Mouse (Mus musculus) adrenal gland, adult 2 months (tissue): Measurements from ENCODE around the gene Nip7. TPM values are rescaled to one million over a fixed set of nuclear protein-coding genes. Genes with fewer than 3 reads are reported as not detected.
"Not testable (repeated sequence)": the region's sequence is repeated elsewhere in the genome, so short reads cannot be mapped to it uniquely, and the experiment has no call there.

Experiments used
- DNase-seq: peaks from one replicate; pipeline ENCODE4 v3.0.0; 2021
- microRNA-seq, 2 experiments: library from miRNA; unstranded; fragments of <30 nt; microRNA quantifications; one replicate each; pipeline ENCODE4 v1.2.0; 2021
- polyA plus RNA-seq: library from polyadenylated mRNA; depleted of rRNA; stranded (reverse); fragments of >200 nt; gene quantifications from 2 replicates; pipeline ENCODE4 v1.2.3, GENCODE M21; 2012; rRNA removed
- total RNA-seq, 2 experiments: library from RNA; stranded (reverse); gene quantifications; 2 replicates each; pipeline ENCODE4 v1.2.3; 2021

Gene Nip7
- total and polyA plus RNA-seq, 3 experiments: 17.2 to 54.3 (median 49.3) TPM

DNA sequence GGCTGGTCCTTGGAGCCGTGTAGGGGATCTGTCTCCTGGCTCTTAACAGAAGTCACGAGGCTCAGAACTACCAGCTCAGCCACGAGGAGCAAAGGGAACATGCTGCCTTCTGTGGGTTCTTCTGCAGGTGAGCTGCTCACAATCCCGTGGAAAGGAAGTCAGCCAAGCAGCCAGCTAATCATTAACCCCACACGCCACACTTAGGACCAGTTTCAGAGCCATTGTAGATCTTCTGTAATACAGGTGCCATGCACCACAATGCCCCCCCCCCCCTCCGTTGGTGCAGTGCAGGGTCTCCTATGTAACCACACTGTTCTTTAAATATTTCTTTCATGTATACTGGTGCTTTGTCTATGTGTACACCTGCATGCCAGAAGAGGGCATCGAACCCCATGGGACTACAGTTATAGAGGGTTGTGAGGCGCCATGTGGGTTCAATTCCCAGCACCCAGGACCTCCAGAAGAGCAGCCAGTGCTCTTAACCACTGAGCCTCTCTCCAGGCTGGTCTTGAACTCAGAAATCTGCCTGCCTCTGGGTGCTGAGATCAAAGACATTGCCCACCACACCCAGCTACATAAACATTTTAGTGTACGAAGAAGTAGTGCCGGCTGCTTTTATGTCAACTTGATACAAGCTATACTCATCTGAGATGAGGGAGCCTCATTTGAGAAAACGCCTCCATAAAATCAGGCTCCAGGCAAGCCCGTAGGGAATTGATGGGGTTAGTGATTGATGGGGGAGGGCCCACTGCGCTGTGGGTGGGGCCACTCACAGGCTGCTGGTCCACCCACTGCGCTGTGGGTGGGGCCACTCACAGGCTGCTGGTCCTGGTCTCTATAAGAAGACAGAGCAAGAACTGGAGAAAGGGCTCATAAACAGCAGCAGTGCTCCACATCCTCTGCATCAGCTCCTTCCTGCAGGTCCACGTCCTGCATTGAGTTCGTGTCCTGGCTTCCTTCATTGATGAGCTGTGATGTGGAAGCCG, 9.1 kb downstream of the Nip7 start, which contains the start of gene Tmed6:
Gene Tmed6 (minus strand): TSS at position 134 of the 986 bp plus-strand sequence.
- peak; percentile 38 for DNase-seq

- no peak for DNase-seq
Observed at GRCm38 (mm10) chr8:107073706-107074105, 17.0 kb downstream of the Nip7 start.

- no peak for DNase-seq
Observed at GRCm38 (mm10) chr8:107074128-107074527, 17.5 kb downstream of the Nip7 start.

- DNase-seq: peak; percentile 61
Observed at GRCm38 (mm10) chr8:107076239-107076888, 19.7 kb downstream of the Nip7 start.

GRCm38 (mm10) chr8:107085358-107085757, 28.7 kb downstream of the Nip7 start:
- DNase-seq: no peak

DNA sequence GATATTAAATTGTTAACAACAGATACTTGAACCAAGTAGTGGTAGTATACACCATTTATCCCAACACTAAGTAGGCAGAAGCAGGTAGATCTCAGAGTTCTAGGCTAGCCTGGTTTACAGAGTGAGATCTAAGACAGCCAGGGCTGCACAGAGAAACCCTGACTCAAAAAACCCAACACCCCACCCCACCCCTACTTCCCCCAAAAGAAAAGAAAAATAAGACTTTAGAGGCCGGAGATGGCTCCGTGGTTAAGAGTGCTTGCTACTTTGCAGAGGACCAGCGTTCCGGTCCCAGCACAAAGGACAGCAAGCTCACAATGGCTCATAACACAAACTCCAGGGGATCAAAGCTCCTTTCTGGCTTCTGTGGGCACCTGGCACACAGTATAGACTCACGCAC, 29.3 kb downstream of the Nip7 start:
- DNase-seq: no peak

GRCm38 (mm10) chr8:107088526-107089063, 31.9 kb downstream of the Nip7 start:
- no peak for DNase-seq

DNA sequence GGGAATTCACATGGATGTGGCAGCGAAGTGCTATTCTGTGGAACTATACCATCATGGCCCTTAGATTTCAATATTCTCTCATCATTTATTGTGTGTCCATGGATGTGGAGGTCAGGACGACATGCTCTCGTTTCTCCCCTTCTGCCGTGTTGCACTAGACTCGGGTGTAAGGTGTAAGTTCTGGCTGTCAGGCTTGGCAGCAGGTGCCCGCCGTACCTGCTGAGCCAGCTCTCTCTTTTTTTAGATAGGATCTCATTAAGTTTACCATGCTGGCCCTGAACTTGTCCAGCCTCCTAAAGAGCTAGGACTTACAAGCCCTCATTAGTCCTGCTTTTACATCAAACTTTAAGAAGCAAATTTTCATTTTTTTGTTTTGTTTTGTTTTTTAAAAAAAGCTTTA, 33.9 kb downstream of the Nip7 start:
- DNase-seq: no peak

- DNase-seq: no peak
Observed at GRCm38 (mm10) chr8:107095717-107096365, 39.2 kb downstream of the Nip7 start.

- DNase-seq: peak; percentile 96
Observed at GRCm38 (mm10) chr8:107096366-107097036, 39.8 kb downstream of the Nip7 start, which contains the start of gene Terf2. Gene Terf2, minus strand, starts transcription at chr8:107096547.

GRCm38 (mm10) chr8:107100635-107101034, 44.0 kb downstream of the Nip7 start:
- DNase-seq: no peak

- DNase-seq: peak; percentile 83
Observed at GRCm38 (mm10) chr8:107104547-107104946, 47.9 kb downstream of the Nip7 start.

- not testable (repeated sequence) for DNase-seq
Observed at GRCm38 (mm10) chr8:107108089-107108488, 51.4 kb downstream of the Nip7 start.

- DNase-seq: no peak
Observed at GRCm38 (mm10) chr8:107108978-107109720, 52.5 kb downstream of the Nip7 start.

DNA sequence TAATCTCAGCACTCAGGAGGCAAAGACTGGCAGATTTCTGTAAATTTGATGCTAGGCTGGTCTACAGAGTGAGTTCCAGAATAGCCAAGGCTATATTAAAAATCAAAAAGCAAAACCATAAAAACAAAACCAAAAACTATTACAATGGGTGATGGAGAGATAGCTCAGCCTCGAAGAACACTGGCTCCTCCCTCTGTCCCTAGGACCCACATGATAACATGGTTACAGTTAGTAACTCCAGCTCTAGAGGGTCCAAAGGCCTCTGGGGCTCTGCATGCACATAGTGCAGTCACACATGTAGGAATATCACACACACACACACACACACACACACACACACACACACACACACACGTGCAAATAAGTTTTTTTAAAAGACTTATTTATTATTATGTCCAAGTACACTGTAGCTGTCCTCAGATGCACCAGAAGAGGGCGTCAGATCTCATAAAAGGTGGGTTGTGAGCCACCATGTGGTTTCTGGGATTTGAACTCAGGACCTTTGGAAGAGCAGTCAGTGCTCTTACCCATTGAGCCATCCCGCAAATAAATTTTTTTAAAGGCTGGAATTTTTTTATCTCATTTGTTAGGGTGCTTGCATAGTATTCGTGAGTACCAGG, 53.2 kb downstream of the Nip7 start:
- no peak for DNase-seq

Small RNAs within 50 kb of the gene (microRNA-seq; reads per million reads assigned to microRNA genes)
- gene Mir7075: 0.22 to 0.41 reads per million in 2 experiments

Other genes starting within 250 kb of the Nip7 start
- under 1 TPM; 0.35 to 0.37 TPM for gene Has3, start 186.6 kb upstream of the Nip7 start, total RNA-seq
- gene Has3, start 186.6 kb upstream of the Nip7 start, polyA plus RNA-seq: 0.50 and 0.68 TPM in 2 replicates
- 10 to 100 TPM; 40.6 to 50.1 TPM for gene Utp4, start 163.2 kb upstream of the Nip7 start, total RNA-seq
- gene Utp4, start 163.2 kb upstream of the Nip7 start, polyA plus RNA-seq: 17.2 and 20.5 TPM in 2 replicates
- 10 to 100 TPM; 21.7 to 27.9 TPM for gene Sntb2, start 121.1 kb upstream of the Nip7 start, total RNA-seq
- 8.4 and 10.7 TPM in 2 replicates for gene Sntb2, start 121.1 kb upstream of the Nip7 start, polyA plus RNA-seq
- gene Vps4a, start 25.7 kb upstream of the Nip7 start, total RNA-seq: 10 to 100 TPM; 78.8 to 99.8 TPM
- 17.8 and 19.4 TPM in 2 replicates for gene Vps4a, start 25.7 kb upstream of the Nip7 start, polyA plus RNA-seq
- gene Pdf, start 8.3 kb upstream of the Nip7 start, total RNA-seq: 10 to 100 TPM; 40.4 to 62.3 TPM
- gene Pdf, start 8.3 kb upstream of the Nip7 start, polyA plus RNA-seq: 133 and 144 TPM in 2 replicates
- 10 to 100 TPM; 36.6 to 37.6 TPM for gene Cog8, start 188 bp upstream of the Nip7 start, total RNA-seq
- gene Cog8, start 188 bp upstream of the Nip7 start, polyA plus RNA-seq: 31.1 and 36.8 TPM in 2 replicates
- not detected for gene Tmed6, start 8.8 kb downstream of the Nip7 start, total RNA-seq
- gene Tmed6, start 8.8 kb downstream of the Nip7 start, polyA plus RNA-seq: not detected in 2 replicates
- 10 to 100 TPM; 22.9 to 23.5 TPM for gene Terf2, start 39.7 kb downstream of the Nip7 start, total RNA-seq
- 5.5 and 6.3 TPM in 2 replicates for gene Terf2, start 39.7 kb downstream of the Nip7 start, polyA plus RNA-seq
- 100 to 1,000 TPM; 384 to 492 TPM for gene Cyb5b, start 93.8 kb downstream of the Nip7 start, total RNA-seq
- 212 and 282 TPM in 2 replicates for gene Cyb5b, start 93.8 kb downstream of the Nip7 start, polyA plus RNA-seq
- 100 to 1,000 TPM in 1 of 2 experiments, 10 to 100 TPM in 1; 89.8 to 141 TPM for gene Nfat5, start 236.6 kb downstream of the Nip7 start, total RNA-seq
- 31.2 and 33.9 TPM in 2 replicates for gene Nfat5, start 236.6 kb downstream of the Nip7 start, polyA plus RNA-seq